Mouse (Mus musculus) ES-Bruce4 (cell line): ENCODE measurements around the gene Cd68. TPM values are rescaled to one million over a fixed set of nuclear protein-coding genes. Genes with fewer than 3 reads are reported as not detected.
A peak's percentile ranks its signal among the peaks of the same experiment; 100 is the strongest.

Experiments
- H3K27ac ChIP-seq: 2 replicates; pipeline ENCODE4 v1.5.1; 2012; ENCODE audit warnings: low read length, inconsistent platforms; ENCODE audit not compliant: insufficient read depth
- H3K27me3 ChIP-seq: 2 replicates; pipeline ENCODE4 v1.6.1; 2012; ENCODE audit warnings: mild to moderate bottlenecking, low read length, inconsistent platforms; ENCODE audit not compliant: control insufficient read depth, poor library complexity, insufficient read depth, severe bottlenecking
- H3K36me3 ChIP-seq: 2 replicates; pipeline ENCODE4 v1.6.1; 2012; ENCODE audit warnings: inconsistent platforms, mild to moderate bottlenecking, low read length, moderate library complexity; ENCODE audit not compliant: control insufficient read depth, poor library complexity, insufficient read depth, severe bottlenecking
- H3K4me1 ChIP-seq: one replicate; pipeline ENCODE4 v1.8.1; 2011; ENCODE audit warnings: low read length; ENCODE audit not compliant: control insufficient read depth, insufficient read depth
- H3K4me3 ChIP-seq: 2 replicates; pipeline ENCODE4 v1.5.1; 2011; ENCODE audit warnings: low read depth, mild to moderate bottlenecking, low read length
- H3K9ac ChIP-seq: 2 replicates; pipeline ENCODE4 v1.6.1; 2012; ENCODE audit warnings: low read depth, mild to moderate bottlenecking, inconsistent platforms; ENCODE audit not compliant: poor library complexity, severe bottlenecking
- H3K9me3 ChIP-seq: replicated peaks from 2 replicates; pipeline ENCODE4 v1.6.1; 2012; ENCODE audit warnings: mild to moderate bottlenecking, low read length, inconsistent platforms; ENCODE audit not compliant: control insufficient read depth, poor library complexity, insufficient read depth, severe bottlenecking
- CTCF ChIP-seq: IDR thresholded peaks from one replicate; pipeline ENCODE4 v1.8.1; 2011; ENCODE audit warnings: low read depth, low read length
- EP300 ChIP-seq: IDR thresholded peaks from 2 replicates; pipeline ENCODE4 v1.6.1; 2011; ENCODE audit warnings: low read depth, low read length; ENCODE audit not compliant: insufficient read depth
- POLR2A ChIP-seq: IDR thresholded peaks from one replicate; pipeline ENCODE4 v1.8.1; 2011; ENCODE audit warnings: low read length; ENCODE audit not compliant: insufficient read depth
- polyA plus RNA-seq: library from polyadenylated mRNA; stranded (reverse); fragments of >200 nt; gene quantifications from 2 replicates; pipeline ENCODE4 v1.2.4, GENCODE M21; 2011; ENCODE audit warnings: low read depth; ENCODE audit not compliant: missing spikeins, insufficient read depth, insufficient read length

Gene Cd68
- polyA plus RNA-seq, 1 experiment = 36.2 TPM

- H3K36me3 ChIP-seq = no peaks in the 10 kb centered on the region
- H3K4me3 ChIP-seq = no peak overlapping the region
- no peaks in the 10 kb centered on the region for H3K27me3 ChIP-seq
- no peaks in the 10 kb centered on the region for H3K9me3 ChIP-seq
- H3K4me1 ChIP-seq = peaks cover 6% of the 10 kb centered on the region
- no peak for TF ChIP-seq EP300
- no peak for TF ChIP-seq POLR2A
- TF ChIP-seq CTCF = peak; percentile 33
- no peak overlapping the region for H3K9ac ChIP-seq
- no peak overlapping the region for H3K27ac ChIP-seq
Measured at GRCm38 (mm10) chr11:69698574-69698973, 32.6 kb upstream of the Cd68 start.

GRCm38 (mm10) chr11:69697396-69697795 lies 31.4 kb upstream of the Cd68 start:
- Histone ChIP-seq H3K36me3 (no peaks in the 10 kb centered on the region), H3K4me1 (peaks cover 5% of the 10 kb centered on the region), H3K9me3 (no peaks in the 10 kb centered on the region), H3K27ac (no peak overlapping the region), H3K27me3 (no peaks in the 10 kb centered on the region), H3K4me3 (no peak overlapping the region), H3K9ac (no peak overlapping the region)
- no peak for TF ChIP-seq EP300
- TF ChIP-seq POLR2A = no peak
- no peak for TF ChIP-seq CTCF

- no peaks in the 10 kb centered on the region for H3K36me3 ChIP-seq
- TF ChIP-seq POLR2A (no peak), CTCF (no peak), EP300 (0 out of 2 replicates have a peak, but pooled peaks have one; percentile 3)
- H3K27ac ChIP-seq = peak within 1 kb of the TSS; percentile 16; the same call in 1 of the 2 replicates
- H3K4me1 ChIP-seq = peaks cover 5% of the 10 kb centered on the region
- H3K9me3 ChIP-seq = no peaks in the 10 kb centered on the region
- peak within 1 kb of the TSS; percentile 63 for H3K9ac ChIP-seq
- peak within 1 kb of the TSS; percentile 56 for H3K4me3 ChIP-seq
- H3K27me3 ChIP-seq = no peaks in the 10 kb centered on the region
Measured at GRCm38 (mm10) chr11:69695361-69696181, 29.6 kb upstream of the Cd68 start, which contains the start of the genes Tnfsf12 and Tnfsfm13. TSS of gene Tnfsf12 (minus strand) at chr11:69695849. TSS of gene Tnfsfm13 (minus strand) at chr11:69696098.

- H3K27ac ChIP-seq = 0 out of 2 replicates have a peak overlapping the region, but pooled peaks have one; percentile 10
- H3K4me1 ChIP-seq = peaks cover 5% of the 10 kb centered on the region
- no peaks in the 10 kb centered on the region for H3K27me3 ChIP-seq
- H3K36me3 ChIP-seq = no peaks in the 10 kb centered on the region
- peak overlapping the region; percentile 56 for H3K4me3 ChIP-seq
- TF ChIP-seq EP300 (no peak), POLR2A (no peak), CTCF (no peak)
- H3K9ac ChIP-seq = peak overlapping the region; percentile 63
- H3K9me3 ChIP-seq = no peaks in the 10 kb centered on the region
Measured at GRCm38 (mm10) chr11:69695046-69695360, 29.1 kb upstream of the Cd68 start.

GRCm38 (mm10) chr11:69693421-69693965 lies 27.5 kb upstream of the Cd68 start:
- peaks cover 3% of the 10 kb centered on the region for H3K4me1 ChIP-seq

GRCm38 (mm10) chr11:69692863-69693262 lies 26.9 kb upstream of the Cd68 start:
- H3K27me3 ChIP-seq = no peaks in the 10 kb centered on the region
- H3K4me1 ChIP-seq = peaks cover 3% of the 10 kb centered on the region
- H3K9me3 ChIP-seq = no peaks in the 10 kb centered on the region
- H3K36me3 ChIP-seq = no peaks in the 10 kb centered on the region
- TF ChIP-seq POLR2A = no peak
- no peak for TF ChIP-seq EP300
- 0 out of 2 replicates have a peak overlapping the region, but pooled peaks have one; percentile 12 for H3K27ac ChIP-seq
- no peak overlapping the region for H3K4me3 ChIP-seq
- H3K9ac ChIP-seq = no peak overlapping the region

More at GRCm38 (mm10) chr11:69693421-69693965, 27.5 kb upstream of the Cd68 start:
- H3K9ac ChIP-seq = no peak overlapping the region
- TF ChIP-seq CTCF (no peak), POLR2A (no peak)
- no peaks in the 10 kb centered on the region for H3K27me3 ChIP-seq
- no peaks in the 10 kb centered on the region for H3K9me3 ChIP-seq
- no peak overlapping the region for H3K4me3 ChIP-seq
- H3K36me3 ChIP-seq = no peaks in the 10 kb centered on the region
- H3K27ac ChIP-seq = no peak overlapping the region
